Mouse (Mus musculus): ENCODE measurements around the gene Gm3739.
A peak's percentile ranks its signal among the peaks of the same experiment; 100 is the strongest.
"Not testable (repeated sequence)": the region's sequence is repeated elsewhere in the genome, so short reads cannot be mapped to it uniquely, and the experiment has no call there.

Gene Gm3739

DNA sequence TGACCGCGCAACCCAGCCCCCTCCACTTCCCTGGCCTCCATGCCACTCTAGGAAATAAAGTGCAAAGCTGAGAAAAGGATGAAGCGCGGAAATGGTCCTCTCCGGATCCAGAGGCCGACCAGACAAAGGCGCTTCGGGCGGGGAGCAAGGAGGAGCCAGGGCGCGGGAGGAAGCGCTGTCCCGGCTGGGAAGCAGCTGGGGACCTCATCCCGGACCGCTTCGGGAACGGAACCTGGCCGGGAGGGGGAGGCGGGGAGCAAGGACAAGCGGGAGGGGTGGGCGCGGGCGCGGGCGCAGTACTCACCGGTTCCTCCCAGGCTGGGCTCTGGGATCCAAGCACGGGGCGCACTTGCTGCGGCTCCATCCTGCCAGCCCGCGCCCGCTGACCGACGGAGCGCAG lies at the start of gene Gm3739:
Gene Gm3739 (minus strand): TSS at position 389 of the 400 bp plus-strand sequence.
- peak; percentile 6 to 14 for DNase-seq (ENCODE audit: low spot score in 2 of 2)

DNA sequence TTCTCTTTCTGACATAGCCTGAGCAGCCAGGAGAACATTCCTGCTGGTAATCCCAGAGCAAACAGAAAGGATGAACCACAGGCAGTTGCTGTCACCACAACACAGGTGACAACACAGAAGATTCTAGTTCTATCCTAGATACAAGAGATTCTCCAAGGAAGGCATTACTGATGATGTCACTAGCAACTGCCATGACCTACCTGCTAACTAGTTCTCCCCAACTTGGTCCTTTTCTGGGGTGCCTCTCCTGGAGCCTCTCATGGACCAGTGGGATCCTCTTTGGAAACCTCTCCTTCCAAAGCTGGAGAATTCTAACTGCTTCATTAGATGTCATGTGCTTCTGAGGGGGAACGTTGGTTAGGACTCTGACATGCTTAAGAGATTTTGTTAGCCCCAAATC lies 17.4 kb upstream of the Gm3739 start, which contains the start of gene Gm5797:
Gene Gm5797 (minus strand): TSS at position 101 of the 400 bp plus-strand sequence.
- not testable (repeated sequence) for DNase-seq (ENCODE audit: low spot score in 2 of 2)

DNA sequence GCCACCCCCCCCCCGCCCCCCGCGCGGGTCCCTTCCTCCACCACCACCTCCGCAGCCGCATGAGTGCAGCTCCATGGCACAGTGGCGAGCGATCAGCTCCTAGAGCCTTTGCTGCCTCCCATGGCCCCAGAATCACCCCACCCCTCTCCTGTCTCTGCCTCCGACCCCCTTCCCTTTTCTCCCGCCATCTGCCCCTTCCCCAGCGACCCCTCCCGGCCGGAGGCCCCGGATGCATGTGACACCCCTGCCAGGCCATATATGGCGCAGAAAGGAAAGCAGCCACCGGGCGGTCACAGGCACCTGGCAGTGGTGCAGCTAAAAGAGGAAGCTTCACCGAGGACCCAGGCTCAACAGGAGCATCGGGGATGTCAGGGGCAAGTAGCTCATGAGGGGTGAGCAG lies 244 bp upstream of the Gm3739 start:
- peak; percentile 15 to 22 for DNase-seq (ENCODE audit: low spot score in 2 of 2)

DNA sequence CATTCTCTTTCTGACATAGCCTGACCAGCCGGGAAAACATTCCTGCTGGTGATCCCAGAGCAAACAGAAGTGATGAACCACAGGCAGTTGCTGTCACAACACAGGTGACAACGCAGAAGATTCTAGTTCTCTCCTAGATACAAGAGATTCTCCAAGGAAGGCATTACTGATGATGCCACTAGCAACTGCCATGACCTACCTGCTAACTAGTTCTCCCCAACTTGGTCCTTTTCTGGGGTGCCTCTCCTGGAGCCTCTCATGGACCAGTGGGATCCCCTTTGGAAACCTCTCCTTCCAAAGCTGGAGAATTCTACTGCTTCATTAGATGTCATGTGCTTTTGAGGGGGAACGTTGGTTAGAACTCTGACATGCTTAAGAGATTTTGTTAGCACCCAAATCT lies 50.2 kb downstream of the Gm3739 start, which contains the start of gene Gm3727:
Gene Gm3727 (minus strand): TSS at position 101 of the 400 bp plus-strand sequence.
- not testable (repeated sequence) for DNase-seq (ENCODE audit: low spot score in 2 of 2)

Measured in cerebellum, postnatal 4 days (tissue).